Mouse (Mus musculus) bone marrow macrophage, adult 2 months (primary cell): ENCODE measurements at regions not wholly inside any gene's neighbourhood (a gene's known extent, or its start where the extent isn't known, plus 50 kb on each side); places are given as distances from the start of the nearest gene placed in this dataset.

Experiments
- CTCF ChIP-seq: IDR thresholded peaks from 2 replicates; pipeline ENCODE4 v1.5.1; 2012; ENCODE audit warnings: low read depth, mild to moderate bottlenecking, low read length, moderate library complexity
- POLR2A ChIP-seq: IDR thresholded peaks from 2 replicates; pipeline ENCODE4 v1.6.1; 2012; ENCODE audit warnings: mild to moderate bottlenecking, low read depth, low read length, borderline replicate concordance

- no peak for TF ChIP-seq CTCF
- no peak for TF ChIP-seq POLR2A
Measured at GRCm38 (mm10) chr3:151160516-151160915, 277.2 kb upstream of the Adgrl4 start.
